Mouse (Mus musculus): ENCODE results near the gene Slc25a35.

- TF ChIP-seq CTCF (IDR thresholded peaks at IDR 0.05) (no peak), EP300 (IDR thresholded peaks at IDR 0.05) (no peak)
Measured at GRCm38 (mm10) chr11:68945245-68945644, 22.7 kb upstream of the Slc25a35 start.

All from lung, postnatal 0 days (tissue).